Mouse (Mus musculus) intestine, postnatal 0 days (tissue): ENCODE results near the gene Atg13. TPM values are rescaled to one million over a fixed set of nuclear protein-coding genes. Genes with fewer than 3 reads are reported as not detected.
A peak's percentile ranks its signal among the peaks of the same experiment; 100 is the strongest.

Experiments used
- ATAC-seq: fragments of 200-750 bp; cut with Nextera tagmentation; 2 replicates; pipeline ENCODE4 v1.8.0; 2017; ENCODE audit warnings: mild to moderate bottlenecking, moderate TSS enrichment, moderate library complexity
- H3K27ac ChIP-seq: fragments of 300-500 bp; sonication (generic); 2 replicates; pipeline ENCODE4 v1.5.1; 2014; ENCODE audit warnings: mild to moderate bottlenecking, low read depth, low read length, moderate library complexity
- H3K27me3 ChIP-seq: fragments of 300-500 bp; sonication (generic); replicated peaks from 2 replicates; pipeline ENCODE4 v1.6.1; 2014; ENCODE audit warnings: low read length, mixed read lengths; ENCODE audit not compliant: control insufficient read depth, insufficient read depth
- H3K36me3 ChIP-seq: fragments of 300-500 bp; sonication (generic); 2 replicates; pipeline ENCODE4 v1.6.1; 2014; ENCODE audit warnings: mild to moderate bottlenecking, moderate library complexity; ENCODE audit not compliant: control insufficient read depth, insufficient read depth
- H3K4me1 ChIP-seq: fragments of 300-500 bp; sonication (generic); replicated peaks from 2 replicates; pipeline ENCODE4 v1.6.1; 2014; ENCODE audit warnings: antibody characterized with exemption, low read length, mixed read lengths; ENCODE audit not compliant: control insufficient read depth, insufficient read depth
- H3K4me2 ChIP-seq: fragments of 300-500 bp; sonication (generic); replicated peaks from 2 replicates; pipeline ENCODE4 v1.6.1; 2014; ENCODE audit warnings: low read depth, mild to moderate bottlenecking, moderate library complexity
- H3K4me3 ChIP-seq: fragments of 300-500 bp; sonication (generic); 2 replicates; pipeline ENCODE4 v1.5.1; 2014; ENCODE audit warnings: low read depth, low read length
- H3K9ac ChIP-seq: fragments of 300-500 bp; sonication (generic); 2 replicates; pipeline ENCODE4 v1.6.1; 2014; ENCODE audit warnings: mild to moderate bottlenecking, low read depth, low read length
- H3K9me3 ChIP-seq: fragments of 300-500 bp; sonication (generic); 2 replicates; pipeline ENCODE4 v1.6.1; 2016; ENCODE audit warnings: mixed run types; ENCODE audit not compliant: control insufficient read depth
- CTCF ChIP-seq: sonication (generic); IDR thresholded peaks from 2 replicates; pipeline ENCODE4 v1.5.1; 2016; ENCODE audit warnings: low read depth, mild to moderate bottlenecking, control low read depth, antibody characterized with exemption, moderate library complexity
- WGBS: fragments of 180-500 bp; shearing (Covaris S2); extraction: QIAGEN DNeasy Blood & Tissue Kit; methylation state at CpG from one replicate; pipeline ENCODE4 v1.1.7; 2014; 5-methylcytosine and 5-hydroxymethylcytosine counted together
- polyA plus RNA-seq: library from polyadenylated mRNA; unstranded; fragments of >200 nt; fragmentation: Nextera tagmentation; extraction: Ambion mirVana; gene quantifications from 2 replicates; pipeline ENCODE4 v1.2.1, GENCODE M21; 2015

The Atg13 gene
- polyA plus RNA-seq, 1 experiment from 2014 or later, result 15.8 TPM

DNA sequence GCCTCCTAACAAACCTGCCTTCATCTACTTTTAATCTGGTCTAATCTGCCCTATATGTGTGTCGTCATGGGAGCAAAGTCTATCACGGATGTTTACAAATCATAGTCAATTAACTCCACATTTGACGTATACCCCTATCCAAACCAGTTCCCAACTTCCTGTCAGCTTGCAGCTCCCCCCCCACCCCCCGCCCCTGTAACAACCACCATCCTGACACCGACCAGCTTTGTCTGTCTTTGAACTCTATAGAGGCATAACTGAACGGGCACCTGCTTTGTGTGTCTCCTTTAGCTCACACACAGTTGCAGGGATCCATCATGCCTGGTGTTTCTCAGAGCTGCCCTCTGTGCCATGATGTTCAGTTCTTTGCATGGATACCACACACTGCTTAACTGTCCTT lies 71.4 kb downstream of the Atg13 start:
- peaks cover 8% of the 10 kb centered on the region; the same call in 1 of the 2 replicates for H3K36me3 ChIP-seq
- H3K4me3 ChIP-seq, result no peak overlapping the region
- no peaks in the 10 kb centered on the region for H3K4me1 ChIP-seq
- no peaks in the 10 kb centered on the region for H3K27me3 ChIP-seq
- H3K27ac ChIP-seq, result no peak overlapping the region
- H3K9ac ChIP-seq, result no peak overlapping the region
- ATAC-seq, result no peak
- 49% methylated on average over 6 of the region's 6 CpGs for WGBS
- H3K4me2 ChIP-seq, result no peak overlapping the region
- H3K9me3 ChIP-seq, result no peaks in the 10 kb centered on the region
- TF ChIP-seq CTCF, result no peak

DNA sequence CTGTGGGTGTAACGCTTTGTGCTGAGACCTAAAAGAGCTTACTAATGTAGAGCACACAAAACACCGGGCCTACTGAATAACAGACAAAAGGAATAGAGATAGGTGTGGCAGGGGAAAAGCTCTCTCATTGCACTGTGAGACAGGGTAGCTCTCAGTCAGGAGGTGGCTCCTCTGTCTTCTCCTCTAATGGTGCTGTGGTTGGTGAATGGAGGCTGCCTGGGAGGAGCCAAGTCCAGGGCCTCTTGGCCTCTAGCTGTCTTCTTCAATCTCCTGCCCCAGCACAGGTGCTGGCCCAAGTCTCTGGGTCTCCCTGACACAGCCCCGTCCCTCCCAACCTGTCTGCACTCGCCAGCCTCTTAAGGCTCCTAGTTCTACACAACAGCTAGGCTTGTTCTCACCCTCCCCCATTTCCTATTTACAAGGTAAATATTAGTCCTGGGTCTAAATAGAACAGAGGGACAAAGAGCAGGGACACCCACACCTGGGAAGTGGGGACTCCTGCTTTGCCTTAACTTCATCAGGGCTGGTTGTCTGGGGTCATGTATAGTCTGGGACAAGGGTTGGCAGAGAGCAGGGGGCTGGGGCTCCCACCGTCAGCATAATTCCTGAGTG lies 73.5 kb downstream of the Atg13 start:
- Histone ChIP-seq H3K9ac (no peak overlapping the region), H3K4me2 (no peak overlapping the region), H3K4me1 (no peaks in the 10 kb centered on the region), H3K36me3 (no peaks in the 10 kb centered on the region), H3K9me3 (no peaks in the 10 kb centered on the region), H3K27me3 (no peaks in the 10 kb centered on the region), H3K4me3 (no peak overlapping the region), H3K27ac (peak overlapping the region; percentile 35; the same call in 1 of the 2 replicates)
- no peak; the same call in 1 of the 2 replicates for ATAC-seq
- TF ChIP-seq CTCF, result no peak
- WGBS, result 59% methylated on average over 5 of the region's 5 CpGs

DNA sequence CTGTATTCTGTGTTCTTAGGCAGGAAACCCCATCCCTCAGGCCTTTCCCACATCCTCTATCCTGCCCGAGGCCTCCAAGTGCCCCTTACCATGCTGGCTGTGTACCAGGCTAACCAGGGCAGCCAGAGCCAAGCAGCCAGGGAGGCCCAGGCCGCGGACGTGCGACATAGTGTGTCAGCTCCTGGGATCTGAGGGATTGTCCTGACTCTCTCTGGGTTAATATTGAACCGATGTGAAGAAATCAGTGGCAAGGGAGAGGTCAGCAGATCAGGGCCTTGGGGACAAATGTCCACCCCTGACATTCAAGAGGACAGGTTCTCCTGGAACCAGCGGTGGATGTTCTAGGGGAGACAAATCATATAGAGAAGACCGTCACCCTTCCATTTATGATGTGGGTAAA lies 74.1 kb downstream of the Atg13 start, which contains the start of gene F2:
TSS of gene F2 (minus strand) at position 186 of the 400 bp plus-strand sequence.
- Histone ChIP-seq H3K4me1 (no peaks in the 10 kb centered on the region), H3K4me2 (no peak within 1 kb of the TSS), H3K27ac (peak within 1 kb of the TSS; percentile 35; the same call in 1 of the 2 replicates), H3K9ac (no peak within 1 kb of the TSS), H3K36me3 (no peaks in the 10 kb centered on the region), H3K4me3 (no peak within 1 kb of the TSS), H3K9me3 (no peaks in the 10 kb centered on the region), H3K27me3 (no peaks in the 10 kb centered on the region)
- WGBS, result 69% methylated on average over 8 of the region's 8 CpGs
- ATAC-seq, result no peak
- TF ChIP-seq CTCF, result no peak

DNA sequence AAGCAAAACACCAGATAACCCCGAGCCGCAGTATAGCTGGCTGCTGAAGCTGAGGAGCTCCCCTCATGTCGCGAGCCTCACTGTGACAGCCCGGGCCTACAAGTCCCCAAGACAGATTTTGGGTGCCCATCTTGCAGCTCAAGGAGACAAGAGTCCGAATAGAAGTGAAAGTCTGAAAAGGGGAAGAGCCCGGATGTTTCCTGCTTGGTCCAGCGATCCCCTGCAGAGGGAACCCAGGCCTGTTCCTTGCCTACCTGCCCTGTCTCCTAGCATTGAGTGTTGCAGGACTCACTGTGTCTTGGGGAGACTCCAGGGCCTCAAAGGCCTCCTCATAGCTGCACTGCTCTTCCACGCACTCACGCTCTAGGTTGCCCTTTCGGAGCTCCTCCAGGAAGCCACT lies 74.9 kb downstream of the Atg13 start:
- no peaks in the 10 kb centered on the region for H3K9me3 ChIP-seq
- no peak overlapping the region for H3K27ac ChIP-seq
- ATAC-seq, result no peak
- WGBS, result 87% methylated on average over 11 of the region's 11 CpGs
- H3K36me3 ChIP-seq, result no peaks in the 10 kb centered on the region
- no peak overlapping the region for H3K4me3 ChIP-seq
- H3K27me3 ChIP-seq, result no peaks in the 10 kb centered on the region
- H3K4me1 ChIP-seq, result no peaks in the 10 kb centered on the region
- TF ChIP-seq CTCF, result no peak
- no peak overlapping the region for H3K4me2 ChIP-seq
- H3K9ac ChIP-seq, result no peak overlapping the region

DNA sequence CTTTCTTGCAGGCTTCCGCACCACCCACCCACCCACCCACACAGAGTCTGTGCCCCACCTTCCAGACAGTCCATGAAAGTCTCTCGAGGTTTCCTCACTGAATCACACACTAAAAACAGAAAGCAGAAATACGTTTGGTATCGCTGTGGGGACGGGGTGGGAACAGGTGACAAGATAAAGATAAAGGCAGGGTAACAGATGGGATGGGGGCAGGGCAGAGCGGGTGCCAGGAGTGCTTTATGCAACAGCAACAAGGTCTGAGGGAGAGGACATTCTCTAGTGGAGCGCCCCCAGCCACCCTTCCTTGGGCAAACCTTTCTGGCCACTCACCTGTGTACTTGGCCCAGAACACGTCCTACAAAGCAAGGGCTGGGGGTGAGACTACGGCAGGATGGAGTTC lies 75.5 kb downstream of the Atg13 start:
- Histone ChIP-seq H3K36me3 (no peaks in the 10 kb centered on the region), H3K27ac (no peak overlapping the region), H3K4me2 (no peak overlapping the region), H3K9me3 (no peaks in the 10 kb centered on the region), H3K4me3 (no peak overlapping the region), H3K4me1 (no peaks in the 10 kb centered on the region), H3K27me3 (no peaks in the 10 kb centered on the region), H3K9ac (no peak overlapping the region)
- ATAC-seq, result no peak
- no peak for TF ChIP-seq CTCF
- WGBS, result 78% methylated on average over 9 of the region's 9 CpGs

DNA sequence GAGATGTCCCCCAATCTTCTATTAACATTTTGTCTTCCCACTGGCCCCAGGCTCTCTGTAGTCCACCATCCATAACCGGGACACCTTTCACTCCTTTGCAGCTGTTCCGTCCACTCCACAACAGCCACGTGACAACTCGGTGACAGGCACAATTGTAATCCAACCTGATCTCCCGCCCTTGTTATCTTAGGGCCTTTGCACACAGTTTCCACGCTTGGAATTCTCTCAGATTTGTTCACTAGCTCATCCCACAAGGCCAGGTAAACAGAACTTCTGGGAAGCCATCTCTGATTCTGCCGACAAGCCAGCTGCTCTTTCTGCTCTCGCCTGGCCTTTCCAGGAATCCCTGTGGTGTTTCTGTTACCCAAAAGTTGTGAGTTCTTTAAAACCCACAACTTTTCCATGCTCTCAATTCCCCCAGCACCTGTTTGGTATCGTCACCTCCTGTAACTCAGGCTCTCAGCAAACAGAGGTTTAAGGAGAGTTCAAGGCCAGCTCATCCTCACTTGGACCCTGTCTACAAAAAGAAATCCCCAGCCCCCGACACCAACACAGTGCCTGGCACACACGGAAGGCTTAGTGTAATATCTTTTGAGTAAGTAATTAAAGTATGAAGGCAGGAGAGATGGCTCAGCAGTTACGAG lies 76.9 kb downstream of the Atg13 start:
- Histone ChIP-seq H3K4me2 (no peak overlapping the region), H3K9me3 (no peaks in the 10 kb centered on the region), H3K4me3 (no peak overlapping the region), H3K9ac (no peak overlapping the region), H3K36me3 (no peaks in the 10 kb centered on the region), H3K27me3 (no peaks in the 10 kb centered on the region), H3K4me1 (no peaks in the 10 kb centered on the region), H3K27ac (no peak overlapping the region)
- WGBS, result 52% methylated on average over 12 of the region's 12 CpGs
- no peak for ATAC-seq
- no peak for TF ChIP-seq CTCF
